Mouse (Mus musculus): Measurements from ENCODE around the gene Hoxc11.

Gene Hoxc11

GRCm38 (mm10) chr15:102965003-102965891 lies 11.0 kb downstream of the Hoxc11 start:
- no peak for DNase-seq (ENCODE audit: low spot score in 2 of 2)

DNA sequence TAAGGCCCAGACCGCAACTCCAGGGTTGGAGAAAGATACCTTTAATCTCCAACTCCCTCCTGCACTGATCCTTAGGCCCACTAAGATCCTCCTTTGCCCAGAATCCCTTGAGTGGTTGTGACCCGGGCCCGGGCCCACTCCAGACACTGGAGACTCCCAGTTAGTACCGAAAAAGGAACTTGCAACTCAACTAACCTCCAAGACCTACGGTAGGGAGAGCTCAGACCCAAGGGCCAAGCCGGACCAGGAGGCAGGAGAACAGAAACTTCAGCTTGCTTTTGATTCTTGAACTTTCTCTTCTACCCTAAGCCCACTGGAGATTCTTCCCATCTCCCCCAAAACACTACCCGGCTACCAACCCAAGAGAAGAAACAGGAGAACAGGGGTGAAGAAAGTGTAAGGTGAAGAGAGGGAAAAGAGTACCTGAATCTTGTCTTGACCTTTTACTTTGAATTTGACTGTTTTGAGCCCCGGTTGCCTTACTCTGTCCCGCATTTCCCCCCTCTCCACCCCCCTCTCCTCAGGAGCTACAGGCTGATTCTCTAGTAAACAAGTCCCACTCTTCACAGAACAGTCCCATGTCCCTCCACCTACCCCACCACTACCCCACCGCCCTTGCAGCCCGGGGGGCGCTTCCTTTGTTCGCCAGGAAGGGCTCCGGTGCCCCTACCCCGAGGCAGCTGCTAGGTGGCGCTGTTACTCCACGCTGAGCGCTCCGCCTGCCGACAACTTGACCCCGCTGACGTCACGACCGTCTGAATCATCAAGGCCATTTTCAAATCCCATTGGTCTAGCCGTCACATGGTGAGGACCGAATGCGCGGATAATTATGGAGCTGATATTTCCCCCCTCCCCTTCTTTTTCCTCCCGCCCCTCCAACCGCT lies 11.9 kb downstream of the Hoxc11 start:
- peak; percentile 77 to 96 for DNase-seq (ENCODE audit: low spot score in 2 of 2)

DNA sequence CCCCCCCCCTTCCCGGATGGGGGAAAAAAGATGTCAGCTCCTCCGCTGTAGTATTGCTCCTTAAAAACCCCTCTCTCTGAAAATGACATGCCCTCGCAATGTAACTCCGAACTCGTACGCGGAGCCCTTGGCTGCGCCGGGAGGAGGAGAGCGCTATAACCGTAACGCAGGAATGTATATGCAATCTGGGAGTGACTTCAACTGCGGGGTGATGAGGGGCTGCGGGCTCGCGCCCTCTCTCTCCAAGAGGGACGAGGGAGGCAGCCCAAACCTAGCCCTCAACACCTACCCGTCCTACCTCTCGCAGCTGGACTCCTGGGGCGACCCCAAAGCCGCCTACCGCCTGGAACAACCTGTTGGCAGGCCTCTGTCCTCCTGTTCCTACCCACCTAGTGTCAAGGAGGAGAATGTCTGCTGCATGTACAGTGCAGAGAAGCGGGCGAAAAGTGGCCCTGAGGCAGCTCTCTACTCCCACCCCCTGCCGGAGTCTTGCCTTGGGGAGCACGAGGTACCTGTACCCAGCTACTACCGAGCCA lies 12.6 kb downstream of the Hoxc11 start, which contains the start of gene Hoxc10:
Gene Hoxc10 (plus strand): TSS at position 21 of the 536 bp plus-strand sequence.
- no peak for DNase-seq (ENCODE audit: low spot score in 2 of 2)

- DNase-seq (ENCODE audit: low spot score in 2 of 2), result no peak
Observed at GRCm38 (mm10) chr15:102967312-102967510, 13.0 kb downstream of the Hoxc11 start, which contains the start of gene Hoxc5. Gene Hoxc5, plus strand, starts transcription at chr15:102967443.

DNA sequence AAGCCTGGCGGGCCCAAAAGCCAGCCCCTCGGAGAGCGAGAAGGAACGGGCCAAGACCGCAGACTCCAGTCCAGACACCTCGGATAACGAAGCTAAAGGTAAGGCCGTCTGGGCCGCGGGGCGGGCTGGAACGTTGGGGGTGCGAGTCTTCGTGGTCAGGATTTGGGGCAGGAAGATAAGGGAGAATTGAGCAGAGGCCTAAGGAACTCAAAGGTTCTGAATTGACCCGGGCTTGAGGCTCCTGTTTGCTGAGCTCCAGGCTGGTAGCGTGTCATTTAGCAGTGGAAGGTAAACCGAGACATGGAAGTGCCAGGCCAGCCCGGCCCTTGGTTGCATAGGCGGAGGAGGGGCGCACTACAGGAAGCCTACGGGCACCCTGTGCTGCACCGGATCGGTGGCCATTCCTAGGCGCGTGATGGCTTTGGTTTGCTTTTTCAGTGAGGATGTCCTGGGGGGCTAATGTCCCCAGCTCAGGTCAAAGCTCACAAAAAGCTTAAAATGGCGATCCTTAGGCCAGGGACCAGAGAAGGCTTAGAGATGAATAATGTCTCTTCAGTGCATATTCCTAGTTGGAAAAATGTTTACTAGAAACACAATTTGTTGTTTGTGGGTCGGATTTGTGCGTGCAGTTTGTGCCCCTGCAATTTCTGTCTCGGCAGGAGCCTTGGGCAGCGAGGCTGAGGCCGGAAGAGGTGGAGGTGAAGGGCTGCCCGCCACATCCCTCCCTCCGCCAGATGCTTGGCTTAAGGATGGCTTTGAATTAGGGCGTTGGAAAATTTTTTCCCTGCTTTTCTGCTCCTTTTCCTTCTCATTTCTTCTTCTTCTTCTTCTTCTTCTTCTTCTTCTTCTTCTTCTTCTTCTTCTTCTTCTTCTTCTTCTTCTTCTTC lies 13.5 kb downstream of the Hoxc11 start:
- no peak for DNase-seq (ENCODE audit: low spot score in 2 of 2)

DNA sequence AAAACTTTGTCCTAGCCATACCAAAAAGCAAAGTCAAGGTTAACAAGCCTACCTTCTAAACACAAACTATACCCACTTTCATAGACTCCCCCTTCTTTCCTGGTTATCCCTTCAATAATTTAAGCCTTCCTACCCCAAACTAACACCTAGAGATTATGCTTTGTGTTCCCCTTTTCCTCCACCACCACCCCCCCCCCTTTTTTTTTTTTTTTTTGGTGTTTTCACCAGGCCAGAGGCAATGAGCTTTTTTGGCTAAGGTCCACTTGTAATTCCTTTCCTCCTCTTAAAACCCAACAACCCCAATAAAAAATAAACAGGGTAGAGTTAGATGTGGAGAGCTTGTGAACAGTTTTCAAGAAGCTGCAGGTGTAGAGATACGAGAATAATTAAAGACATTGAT lies 15.1 kb downstream of the Hoxc11 start:
- DNase-seq (ENCODE audit: low spot score in 2 of 2), result no peak

- no peak for DNase-seq (ENCODE audit: low spot score in 2 of 2)
Observed at GRCm38 (mm10) chr15:102970740-102971139, 16.5 kb downstream of the Hoxc11 start.

- DNase-seq (ENCODE audit: low spot score in 2 of 2), result no peak
Observed at GRCm38 (mm10) chr15:102972254-102972653, 18.0 kb downstream of the Hoxc11 start.

GRCm38 (mm10) chr15:102972753-102973152 lies 18.5 kb downstream of the Hoxc11 start:
- DNase-seq (ENCODE audit: low spot score in 2 of 2), result no peak

- no peak for DNase-seq (ENCODE audit: low spot score in 2 of 2)
Observed at GRCm38 (mm10) chr15:102975034-102975433, 20.8 kb downstream of the Hoxc11 start.

DNA sequence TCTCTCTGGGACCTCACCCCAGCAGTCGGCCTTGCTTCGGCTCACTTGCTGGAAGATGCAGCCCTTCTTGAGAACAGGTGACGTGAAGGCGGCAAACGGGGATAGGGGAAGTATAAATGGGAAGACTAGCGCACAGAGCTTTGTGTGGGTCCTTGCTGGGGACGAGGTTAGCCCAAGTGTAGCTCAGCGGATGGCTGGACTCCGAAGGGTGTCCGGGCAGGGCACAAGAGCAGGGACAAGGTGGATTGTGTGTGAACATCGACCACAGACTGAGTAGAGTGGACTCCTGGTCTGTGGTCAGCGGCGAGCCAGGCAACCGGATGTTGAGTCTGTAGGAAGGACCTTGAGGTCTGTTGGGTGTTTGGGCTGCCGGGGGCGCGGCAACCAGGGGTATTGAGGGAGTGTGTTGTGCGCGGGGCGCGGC lies 21.5 kb downstream of the Hoxc11 start:
- DNase-seq (ENCODE audit: low spot score in 2 of 2), result no peak

- no peak for DNase-seq (ENCODE audit: low spot score in 2 of 2)
Observed at GRCm38 (mm10) chr15:102976171-102976570, 21.9 kb downstream of the Hoxc11 start, which contains the start of gene Hoxc9. Gene Hoxc9, plus strand, starts transcription at chr15:102976439.

GRCm38 (mm10) chr15:102976631-102977422 lies 22.6 kb downstream of the Hoxc11 start:
- no peak for DNase-seq (ENCODE audit: low spot score in 2 of 2)

DNA sequence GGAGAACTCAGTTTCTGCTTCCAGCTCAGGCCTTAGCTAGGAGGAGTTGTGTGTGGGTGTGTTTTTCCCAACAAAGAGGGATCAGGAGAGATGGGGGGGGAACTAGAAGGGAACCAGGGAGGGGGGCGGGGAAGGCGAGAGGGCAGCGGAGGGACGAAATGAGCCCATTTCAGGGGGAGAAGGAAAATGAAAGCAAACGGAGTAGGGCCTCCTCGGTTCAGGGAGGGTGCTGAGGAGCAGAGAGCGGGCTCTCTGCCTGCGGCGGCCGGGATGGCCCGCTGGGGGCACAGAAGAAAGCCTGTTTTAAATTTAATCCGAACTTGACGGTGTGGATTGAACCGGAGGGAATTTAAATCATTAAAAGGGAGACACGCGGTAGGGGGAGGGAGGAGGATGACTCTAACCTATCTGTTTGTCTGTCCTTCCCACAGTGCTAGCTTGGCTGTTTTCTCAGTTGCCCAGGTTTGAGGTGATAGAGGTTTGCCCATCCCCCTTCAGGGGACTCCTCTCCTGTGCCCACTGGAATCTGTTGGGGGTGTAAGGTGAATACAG lies 23.3 kb downstream of the Hoxc11 start:
- DNase-seq (ENCODE audit: low spot score in 2 of 2), result no peak

DNA sequence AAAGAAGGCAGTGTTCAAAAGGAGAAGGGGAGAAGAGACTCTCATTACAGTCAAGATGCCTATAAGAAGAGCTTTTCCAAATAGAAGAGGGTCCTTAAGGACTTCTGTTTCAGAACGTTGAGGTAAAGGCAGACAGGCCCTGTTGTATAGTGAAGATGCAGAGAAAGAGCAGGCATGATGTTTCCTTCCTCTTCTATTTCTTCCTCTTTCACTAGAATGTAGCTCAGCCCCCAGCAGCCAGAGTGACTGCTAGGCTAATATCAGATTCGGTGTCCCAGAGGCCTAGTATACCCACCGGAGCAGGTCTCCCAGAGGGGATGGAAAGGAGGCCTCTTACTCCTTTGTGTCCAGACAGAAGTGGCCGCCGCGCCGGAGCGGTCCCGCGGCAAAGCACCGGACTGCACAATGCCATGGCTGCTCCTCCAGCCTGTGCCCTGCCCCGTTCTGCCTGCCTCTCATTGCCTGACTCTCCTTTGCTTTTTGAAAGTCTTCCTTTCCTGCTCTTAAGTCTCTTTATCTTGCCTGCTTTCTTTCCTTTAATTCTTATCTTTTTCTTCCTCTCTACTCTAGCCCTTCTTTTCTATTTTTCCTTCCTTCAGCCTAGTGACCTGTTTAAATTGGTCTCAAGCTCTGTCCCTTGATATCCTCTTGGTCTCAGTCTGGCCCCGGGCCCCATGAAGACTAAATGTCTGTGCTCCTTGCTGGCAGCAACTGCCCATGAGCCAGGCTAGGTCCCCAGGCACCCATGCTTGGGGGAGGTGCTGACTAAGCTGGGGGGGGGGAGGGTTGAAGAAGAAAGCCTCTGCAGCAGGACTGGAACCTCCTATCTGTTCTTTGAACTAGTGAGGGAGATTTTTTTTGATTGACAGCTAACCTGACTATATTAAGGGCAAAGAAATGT lies 24.6 kb downstream of the Hoxc11 start:
- DNase-seq (ENCODE audit: low spot score in 2 of 2), result no peak

DNA sequence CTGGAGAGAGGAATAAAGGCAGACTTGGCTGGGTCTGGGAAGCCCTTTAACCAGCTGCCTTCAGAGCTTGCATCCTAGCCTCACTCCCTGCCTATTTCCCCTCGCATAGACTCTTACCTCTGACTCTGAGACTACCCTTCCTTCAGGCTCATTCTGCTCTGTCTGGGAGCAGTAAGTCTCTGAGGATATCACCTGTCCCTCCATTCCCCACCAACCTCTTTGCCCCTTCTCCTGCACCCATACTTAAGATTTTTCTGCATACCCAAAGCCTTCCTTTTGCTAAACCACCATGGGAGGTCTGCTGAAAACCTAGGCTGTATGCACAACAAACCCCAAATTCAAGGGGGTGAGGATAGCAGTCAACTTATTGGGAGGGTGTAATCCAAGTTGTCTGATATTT lies 25.7 kb downstream of the Hoxc11 start:
- no peak for DNase-seq (ENCODE audit: low spot score in 2 of 2)

GRCm38 (mm10) chr15:102980352-102980751 lies 26.1 kb downstream of the Hoxc11 start:
- no peak for DNase-seq (ENCODE audit: low spot score in 2 of 2)

GRCm38 (mm10) chr15:102980912-102981311 lies 26.7 kb downstream of the Hoxc11 start:
- no peak for DNase-seq (ENCODE audit: low spot score in 2 of 2)

All from urinary bladder, postnatal 4 days (tissue).